10 mouse cellular contexts compared by ENCODE assay signal in genomic region chr1:133119931-133120712, GRCm38 (mm10). TPM values are rescaled to one million over a fixed set of nuclear protein-coding genes. Genes with fewer than 3 reads are reported as not detected.
DNase-seq lines count a peak whose midpoint lies in the region; ATAC-seq and TF ChIP-seq lines count a peak whose summit lies in the region.
"Had no signal": no experiment of that assay in that cellular context is flagged by ENCODE, and none has a peak within 500 bp of the region (broad histone marks: within the 10 kb centered on the region; RNA-seq: fewer than 3 reads in every experiment).

No protein-coding gene starts in this region.

- TF ChIP-seq EP300 in lung, postnatal 0 days (IDR thresholded peaks at IDR 0.05) = no peak

- H3K36me3 ChIP-seq in liver, adult 2 months (ENCODE audit: control insufficient read depth, insufficient read depth, low read length) = no peaks in the 10 kb centered on the region
- no peaks in the 10 kb centered on the region for H3K36me3 ChIP-seq in intestine, embryonic 14.5 days (ENCODE audit: control insufficient read depth, insufficient read depth, low read length)
- H3K36me3 ChIP-seq in lung, postnatal 0 days (ENCODE audit: insufficient read depth, low read length) = no peaks in the 10 kb centered on the region
- H3K36me3 ChIP-seq in hindbrain, embryonic 16.5 days (ENCODE audit: control insufficient read depth, insufficient read depth, low read length) = no peaks in the 10 kb centered on the region
- no peaks in the 10 kb centered on the region for H3K36me3 ChIP-seq in midbrain, postnatal 0 days (ENCODE audit: insufficient read depth, low read length)
- H3K36me3 ChIP-seq: hindbrain, embryonic 15.5 days had no signal

- no peak overlapping the region for H3K9ac ChIP-seq in liver, adult 2 months (ENCODE audit: low read depth, low read length)
- H3K9ac ChIP-seq in intestine, embryonic 14.5 days (ENCODE audit: low read length) = no peak overlapping the region
- no peak overlapping the region for H3K9ac ChIP-seq in lung, postnatal 0 days (replicated peaks; ENCODE audit: low read depth)
- no peak overlapping the region for H3K9ac ChIP-seq in hindbrain, embryonic 16.5 days (ENCODE audit: low read depth, low read length)
- no peak overlapping the region for H3K9ac ChIP-seq in midbrain, postnatal 0 days (replicated peaks; ENCODE audit: low read length, poor library complexity, severe bottlenecking)
- H3K9ac ChIP-seq: hindbrain, embryonic 15.5 days had no signal

- WGBS in liver, adult 2 months = 18% methylated on average over 7 of the region's 7 CpGs
- 29% methylated on average over 7 of the region's 7 CpGs for WGBS in intestine, embryonic 14.5 days
- WGBS in lung, postnatal 0 days = 24% methylated on average over 7 of the region's 7 CpGs
- WGBS in hindbrain, embryonic 16.5 days = 71% methylated on average over 7 of the region's 7 CpGs
- 65% methylated on average over 7 of the region's 7 CpGs for WGBS in midbrain, postnatal 0 days

- no peaks in the 10 kb centered on the region for H3K79me2 ChIP-seq in liver, adult 2 months (ENCODE audit: control insufficient read depth, insufficient read depth, low read length)

- peak overlapping the region; percentile 100 for H3K27ac ChIP-seq in liver, adult 2 months (replicated peaks; ENCODE audit: insufficient read depth, low read depth, low read length)
- peak overlapping the region; percentile 72 for H3K27ac ChIP-seq in intestine, embryonic 14.5 days (ENCODE audit: low read depth)
- H3K27ac ChIP-seq in lung, postnatal 0 days (ENCODE audit: low read length) = peak overlapping the region; percentile 29; the same call in 1 of the 2 replicates
- no peak overlapping the region for H3K27ac ChIP-seq in hindbrain, embryonic 16.5 days (ENCODE audit: low read depth, low read length)
- H3K27ac ChIP-seq in midbrain, postnatal 0 days (ENCODE audit: low read depth, low read length) = no peak overlapping the region
- H3K27ac ChIP-seq: hindbrain, embryonic 15.5 days had no signal

- TF ChIP-seq POLR2A in liver, adult 2 months (IDR thresholded peaks at IDR 0.05; ENCODE audit: extremely low read depth, insufficient read depth, low read length) = no peak

- ATAC-seq in intestine, embryonic 14.5 days (replicated peaks; ENCODE audit: low FRiP score, low TSS enrichment, low read depth) = 0 out of 2 replicates have a peak, but pooled peaks have one; percentile 19
- peak; percentile 86 for ATAC-seq in lung, postnatal 0 days
- ATAC-seq in hindbrain, embryonic 16.5 days = no peak
- ATAC-seq in midbrain, postnatal 0 days (ENCODE audit: low FRiP score) = no peak

- TF ChIP-seq CTCF in liver, adult 2 months (IDR thresholded peaks at IDR 0.05; ENCODE audit: low read depth, low read length) = no peak
- TF ChIP-seq CTCF in lung, postnatal 0 days (IDR thresholded peaks at IDR 0.05) = peak; percentile 22
- TF ChIP-seq CTCF in midbrain, postnatal 0 days (IDR thresholded peaks at IDR 0.05) = no peak

- peaks cover 28% of the 10 kb centered on the region for H3K4me1 ChIP-seq in liver, adult 2 months (ENCODE audit: control insufficient read depth, insufficient read depth, low read length)
- H3K4me1 ChIP-seq in intestine, embryonic 14.5 days (replicated peaks; ENCODE audit: control insufficient read depth, insufficient read depth, low read length) = peaks cover 23% of the 10 kb centered on the region
- H3K4me1 ChIP-seq in lung, postnatal 0 days (ENCODE audit: insufficient read depth, low read depth, low read length) = peaks cover 7% of the 10 kb centered on the region; the same call in 1 of the 2 replicates
- no peaks in the 10 kb centered on the region for H3K4me1 ChIP-seq in hindbrain, embryonic 16.5 days (ENCODE audit: control insufficient read depth, insufficient read depth, low read depth, low read length)
- no peaks in the 10 kb centered on the region for H3K4me1 ChIP-seq in midbrain, postnatal 0 days (ENCODE audit: insufficient read depth, low read length)
- H3K4me1 ChIP-seq: hindbrain, embryonic 15.5 days had no signal

- no peaks in the 10 kb centered on the region for H3K27me3 ChIP-seq in liver, adult 2 months (ENCODE audit: control insufficient read depth, insufficient read depth, low read length)
- no peaks in the 10 kb centered on the region for H3K27me3 ChIP-seq in intestine, embryonic 14.5 days (replicated peaks; ENCODE audit: control insufficient read depth, insufficient read depth, low read length)
- H3K27me3 ChIP-seq in lung, postnatal 0 days (replicated peaks; ENCODE audit: insufficient read depth, low read length) = no peaks in the 10 kb centered on the region
- no peaks in the 10 kb centered on the region for H3K27me3 ChIP-seq in hindbrain, embryonic 16.5 days (replicated peaks; ENCODE audit: control insufficient read depth, insufficient read depth, low read length)
- H3K27me3 ChIP-seq in midbrain, postnatal 0 days (ENCODE audit: insufficient read depth, low read length) = no peaks in the 10 kb centered on the region
- H3K27me3 ChIP-seq: hindbrain, embryonic 15.5 days had no signal

- no peaks in the 10 kb centered on the region; the same call in 1 of the 2 replicates for H3K9me3 ChIP-seq in intestine, embryonic 14.5 days (ENCODE audit: control insufficient read depth, low read length)
- H3K9me3 ChIP-seq in lung, postnatal 0 days (ENCODE audit: low read length) = no peaks in the 10 kb centered on the region
- no peaks in the 10 kb centered on the region for H3K9me3 ChIP-seq in hindbrain, embryonic 16.5 days (ENCODE audit: control insufficient read depth, low read length)
- H3K9me3 ChIP-seq in midbrain, postnatal 0 days (ENCODE audit: low read length) = no peaks in the 10 kb centered on the region
- H3K9me3 ChIP-seq: hindbrain, embryonic 15.5 days had no signal

- peak overlapping the region; percentile 6; the same call in 1 of the 2 replicates for H3K4me2 ChIP-seq in intestine, embryonic 14.5 days (ENCODE audit: low read length)
- no peak overlapping the region for H3K4me2 ChIP-seq in lung, postnatal 0 days (replicated peaks; ENCODE audit: low read depth, low read length)
- H3K4me2 ChIP-seq in hindbrain, embryonic 16.5 days (ENCODE audit: low read length) = no peak overlapping the region
- no peak overlapping the region for H3K4me2 ChIP-seq in midbrain, postnatal 0 days (ENCODE audit: low read depth, low read length, poor library complexity, severe bottlenecking)
- H3K4me2 ChIP-seq: hindbrain, embryonic 15.5 days had no signal

- no peak overlapping the region for H3K4me3 ChIP-seq in liver, adult 2 months (ENCODE audit: insufficient read depth, low read depth, low read length)
- no peak overlapping the region for H3K4me3 ChIP-seq in intestine, embryonic 14.5 days (ENCODE audit: low read depth, low read length)
- H3K4me3 ChIP-seq in lung, postnatal 0 days (ENCODE audit: low read depth, low read length) = no peak overlapping the region
- no peak overlapping the region for H3K4me3 ChIP-seq in hindbrain, embryonic 16.5 days (ENCODE audit: low read length)
- no peak overlapping the region for H3K4me3 ChIP-seq in midbrain, postnatal 0 days (ENCODE audit: low read depth, low read length)
- H3K4me3 ChIP-seq: hindbrain, embryonic 15.5 days had no signal

- DNase-seq in liver, adult 2 months (ENCODE audit: extremely low read depth, low read depth, low spot score) = peak; percentile 88
- DNase-seq in liver = no peak
- DNase-seq in intestine, embryonic 14.5 days (ENCODE audit: low spot score) = no peak
- DNase-seq in lung, postnatal 0 days (ENCODE audit: low spot score) = peak; percentile 91
- DNase-seq in testis, postnatal 10 days (ENCODE audit: low spot score) = no peak
- no peak for DNase-seq in c-Kit-positive CD71-positive TER-119-positive erythroid progenitor cells, embryonic 14.5 days (ENCODE audit: low spot score)
- DNase-seq in midbrain, postnatal 0 days (ENCODE audit: low spot score) = no peak
- DNase-seq: gastrocnemius, postnatal 25 days had no signal

RNA-seq across cellular contexts. Expression of gene Ppp1r15b, which starts 10.8 kb away (rescaled TPM):
- total RNA-seq in liver, adult 2 months (2014; rRNA removed) = 43.3 and 48.6 TPM in 2 replicates
- polyA plus RNA-seq in liver, adult 2 months (2012; rRNA removed) = 24.0 and 24.8 TPM in 2 replicates
- polyA plus RNA-seq in intestine, embryonic 14.5 days (2014; fragmentation: Nextera tagmentation; extraction: Ambion mirVana) = 50.6 and 54.4 TPM in 2 replicates
- polyA plus RNA-seq in lung, postnatal 0 days (2015; fragmentation: Nextera tagmentation; extraction: Ambion mirVana) = 19.5 and 20.0 TPM in 2 replicates
- polyA plus RNA-seq in hindbrain, embryonic 16.5 days (2015; fragmentation: Nextera tagmentation; extraction: Ambion mirVana) = 22.2 and 29.1 TPM in 2 replicates
- total RNA-seq in midbrain, postnatal 0 days (2014; rRNA removed) = 42.3 and 45.3 TPM in 2 replicates
- 16.9 and 17.5 TPM in 2 replicates for polyA plus RNA-seq in midbrain, postnatal 0 days (2015; fragmentation: Nextera tagmentation; extraction: Ambion mirVana)

RNA-seq across cellular contexts. Expression of gene Plekha6, which starts 43.9 kb away (rescaled TPM):
- 20.5 and 22.8 TPM in 2 replicates for total RNA-seq in liver, adult 2 months (2014; rRNA removed)
- polyA plus RNA-seq in liver, adult 2 months (2012; rRNA removed) = 29.0 and 37.2 TPM in 2 replicates
- 15.9 TPM in 2 replicates for polyA plus RNA-seq in intestine, embryonic 14.5 days (2014; fragmentation: Nextera tagmentation; extraction: Ambion mirVana)
- polyA plus RNA-seq in lung, postnatal 0 days (2015; fragmentation: Nextera tagmentation; extraction: Ambion mirVana) = 3.2 and 5.0 TPM in 2 replicates
- polyA plus RNA-seq in hindbrain, embryonic 16.5 days (2015; fragmentation: Nextera tagmentation; extraction: Ambion mirVana) = 15.0 TPM in 2 replicates
- total RNA-seq in midbrain, postnatal 0 days (2014; rRNA removed) = 49.3 and 52.2 TPM in 2 replicates
- polyA plus RNA-seq in midbrain, postnatal 0 days (2015; fragmentation: Nextera tagmentation; extraction: Ambion mirVana) = 9.4 and 11.9 TPM in 2 replicates

Comparison
In these comparisons a context has a peak if more than half of its experiments do, and no peak if none do; other contexts are left out.
1. DNase-seq: peak in liver, adult 2 months (single experiment) and lung, postnatal 0 days (single experiment); none in liver (single experiment), intestine, embryonic 14.5 days (single experiment), testis, postnatal 10 days (single experiment), c-Kit-positive CD71-positive TER-119-positive erythroid progenitor cells, embryonic 14.5 days (single experiment) and midbrain, postnatal 0 days (single experiment).
2. H3K27ac ChIP-seq: peak in liver, adult 2 months (single experiment), intestine, embryonic 14.5 days (single experiment) and lung, postnatal 0 days (single experiment); none in hindbrain, embryonic 16.5 days (single experiment) and midbrain, postnatal 0 days (single experiment).
3. ATAC-seq: peak in intestine, embryonic 14.5 days (single experiment) and lung, postnatal 0 days (single experiment); none in hindbrain, embryonic 16.5 days (single experiment) and midbrain, postnatal 0 days (single experiment).